Comparison of ENCODE assay signal across 3 mouse cellular contexts in the genomic region with DNA sequence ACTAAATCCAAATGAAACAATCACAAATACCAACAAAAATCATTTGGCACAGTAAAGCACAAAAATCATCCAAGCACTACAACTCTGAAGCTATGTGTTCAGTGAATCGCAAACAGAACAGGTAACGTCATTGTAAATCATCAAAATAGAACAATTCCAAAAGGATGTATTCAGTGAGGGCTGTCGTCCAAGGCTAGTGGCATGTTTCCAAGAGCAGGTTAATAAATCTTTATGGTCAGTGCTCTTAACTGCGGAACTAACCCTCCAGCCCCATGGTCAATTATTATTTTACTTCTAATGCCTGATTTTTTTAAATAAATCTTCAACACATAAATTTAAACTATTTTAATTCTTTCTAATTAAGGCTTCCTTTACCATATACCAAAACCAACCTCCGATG. TPM values are rescaled to one million over a fixed set of nuclear protein-coding genes. Genes with fewer than 3 reads are reported as not detected.
"Had no signal": no experiment of that assay in that cellular context is flagged by ENCODE, and none has a peak within 500 bp of the region (broad histone marks: within the 10 kb centered on the region; RNA-seq: fewer than 3 reads in every experiment).

No protein-coding gene starts in this region.

RNA-seq across cellular contexts. Expression of gene Card14, which starts 51.0 kb away (rescaled TPM):
- total RNA-seq: megakaryocyte-erythroid progenitor cell, adult 5-6 weeks had no signal
- polyA plus RNA-seq: midbrain, embryonic 10.5 days; neural tube, embryonic 11.5 days had no signal
